Mouse (Mus musculus): ENCODE data around the gene Ddrgk1. TPM values are rescaled to one million over a fixed set of nuclear protein-coding genes. Genes with fewer than 3 reads are reported as not detected.

Gene Ddrgk1
- polyA plus RNA-seq, 1 experiment from 2014 or later = 79.4 TPM

DNA sequence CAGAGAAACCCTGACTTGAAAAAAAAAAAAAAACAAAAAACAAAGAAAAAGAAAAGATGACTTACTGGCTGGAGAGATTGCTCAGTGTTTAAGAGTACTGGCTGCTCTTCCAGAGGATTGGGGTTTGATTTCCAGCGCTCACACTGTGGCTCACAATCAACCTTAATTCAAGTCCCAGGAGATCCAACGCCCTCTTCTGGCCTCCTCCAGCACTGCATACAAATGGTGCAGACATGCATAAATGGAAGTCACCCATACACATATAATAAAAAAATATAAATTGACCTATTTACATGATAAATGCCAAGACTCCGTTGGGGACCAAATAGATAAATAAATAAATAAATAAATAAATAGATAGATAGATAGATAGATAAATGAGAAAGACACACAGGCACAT lies 36.0 kb downstream of the Ddrgk1 start:
- Histone ChIP-seq H3K27me3 (ENCODE audit: insufficient read depth, low read length) (no peaks in the 10 kb centered on the region), H3K27ac (ENCODE audit: low read length) (no peak overlapping the region), H3K4me3 (ENCODE audit: low read length) (no peak overlapping the region; the same call in 1 of the 2 replicates), H3K36me3 (ENCODE audit: insufficient read depth, low read length) (peaks cover 17% of the 10 kb centered on the region), H3K4me2 (replicated peaks; ENCODE audit: low read depth, low read length) (peak overlapping the region; percentile 88), H3K9me3 (ENCODE audit: low read length) (no peaks in the 10 kb centered on the region), H3K4me1 (ENCODE audit: insufficient read depth, low read length) (peaks cover 11% of the 10 kb centered on the region), H3K9ac (replicated peaks; ENCODE audit: low read length) (no peak overlapping the region)
- WGBS = 64% methylated on average over 3 of the region's 3 CpGs
- ATAC-seq (ENCODE audit: low FRiP score, low TSS enrichment) = no peak

- no peak for ATAC-seq (ENCODE audit: low FRiP score, low TSS enrichment)
Measured at GRCm38 (mm10) chr2:130618972-130619371, 45.5 kb downstream of the Ddrgk1 start.

DNA sequence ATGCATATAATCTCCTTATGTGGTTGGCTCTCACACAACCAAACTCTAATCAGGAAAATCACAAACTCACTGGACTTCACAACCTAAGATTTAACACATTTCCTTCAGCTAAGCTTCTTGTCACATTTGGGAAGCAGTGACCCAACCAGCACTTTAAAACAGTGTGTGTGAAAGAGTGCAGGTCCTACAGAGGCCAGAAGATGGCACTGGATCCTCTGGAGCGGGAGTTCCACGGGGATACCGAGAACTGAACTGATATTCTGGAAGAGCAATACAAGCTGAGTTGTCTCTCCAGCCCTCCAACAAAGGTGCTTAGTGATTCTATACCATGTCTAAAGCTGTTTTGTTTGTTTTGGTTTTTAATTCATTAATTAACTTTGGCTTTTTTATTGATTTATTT lies 51.4 kb downstream of the Ddrgk1 start:
- Histone ChIP-seq H3K9ac (replicated peaks; ENCODE audit: low read length) (no peak overlapping the region), H3K4me3 (ENCODE audit: low read length) (no peak overlapping the region), H3K36me3 (ENCODE audit: insufficient read depth, low read length) (peaks cover 26% of the 10 kb centered on the region), H3K9me3 (ENCODE audit: low read length) (no peaks in the 10 kb centered on the region), H3K4me2 (replicated peaks; ENCODE audit: low read depth, low read length) (no peak overlapping the region), H3K27ac (ENCODE audit: low read length) (no peak overlapping the region), H3K4me1 (ENCODE audit: insufficient read depth, low read length) (no peaks in the 10 kb centered on the region), H3K27me3 (ENCODE audit: insufficient read depth, low read length) (no peaks in the 10 kb centered on the region)
- no peak for ATAC-seq (ENCODE audit: low FRiP score, low TSS enrichment)
- 71% methylated on average over 3 of the region's 3 CpGs for WGBS

More at GRCm38 (mm10) chr2:130618972-130619371, 45.5 kb downstream of the Ddrgk1 start:
- Histone ChIP-seq H3K27ac (ENCODE audit: low read length) (no peak overlapping the region), H3K27me3 (ENCODE audit: insufficient read depth, low read length) (no peaks in the 10 kb centered on the region), H3K36me3 (ENCODE audit: insufficient read depth, low read length) (peaks cover 34% of the 10 kb centered on the region), H3K4me1 (ENCODE audit: insufficient read depth, low read length) (no peaks in the 10 kb centered on the region), H3K9me3 (ENCODE audit: low read length) (no peaks in the 10 kb centered on the region), H3K9ac (replicated peaks; ENCODE audit: low read length) (no peak overlapping the region), H3K4me3 (ENCODE audit: low read length) (no peak overlapping the region), H3K4me2 (replicated peaks; ENCODE audit: low read depth, low read length) (no peak overlapping the region)
- WGBS = 91% methylated on average over 7 of the region's 7 CpGs

Other genes starting within 250 kb of the Ddrgk1 start
- 109 and 115 TPM in 2 replicates for gene Vps16, start 240.3 kb downstream of the Ddrgk1 start, polyA plus RNA-seq (2015; fragmentation: Nextera tagmentation; extraction: Ambion mirVana)
- gene Pced1a, start 240.0 kb downstream of the Ddrgk1 start, polyA plus RNA-seq (2015; fragmentation: Nextera tagmentation; extraction: Ambion mirVana) = 20.1 and 21.7 TPM in 2 replicates
- gene Ptpra, start 214.4 kb downstream of the Ddrgk1 start, polyA plus RNA-seq (2015; fragmentation: Nextera tagmentation; extraction: Ambion mirVana) = 91.6 and 92.0 TPM in 2 replicates
- gene Mrps26, start 100.9 kb downstream of the Ddrgk1 start, polyA plus RNA-seq (2015; fragmentation: Nextera tagmentation; extraction: Ambion mirVana) = 98.5 and 104 TPM in 2 replicates
- gene Oxt, start 88.5 kb downstream of the Ddrgk1 start, polyA plus RNA-seq (2015; fragmentation: Nextera tagmentation; extraction: Ambion mirVana) = 0.32 TPM in 1 of 2 replicates, not detected in the other
- gene Avp, start 82.1 kb downstream of the Ddrgk1 start, polyA plus RNA-seq (2015; fragmentation: Nextera tagmentation; extraction: Ambion mirVana) = not detected in 2 replicates
- 16.4 and 19.8 TPM in 2 replicates for gene Fastkd5, start 34.6 kb downstream of the Ddrgk1 start, polyA plus RNA-seq (2015; fragmentation: Nextera tagmentation; extraction: Ambion mirVana)
- 14.3 and 16.0 TPM in 2 replicates for gene Ubox5, start 34.6 kb downstream of the Ddrgk1 start, polyA plus RNA-seq (2015; fragmentation: Nextera tagmentation; extraction: Ambion mirVana)
- 15.7 and 17.7 TPM in 2 replicates for gene Lzts3, start 21.9 kb downstream of the Ddrgk1 start, polyA plus RNA-seq (2015; fragmentation: Nextera tagmentation; extraction: Ambion mirVana)
- 108 and 116 TPM in 2 replicates for gene Itpa, start 3.0 kb upstream of the Ddrgk1 start, polyA plus RNA-seq (2015; fragmentation: Nextera tagmentation; extraction: Ambion mirVana)
- gene Slc4a11, start 32.9 kb upstream of the Ddrgk1 start, polyA plus RNA-seq (2015; fragmentation: Nextera tagmentation; extraction: Ambion mirVana) = 2.4 and 2.9 TPM in 2 replicates
- 35.8 and 42.0 TPM in 2 replicates for gene 4930402H24Rik, start 241.7 kb upstream of the Ddrgk1 start, polyA plus RNA-seq (2015; fragmentation: Nextera tagmentation; extraction: Ambion mirVana)
- 6.3 and 7.6 TPM in 2 replicates for gene Atrn, start 241.8 kb upstream of the Ddrgk1 start, polyA plus RNA-seq (2015; fragmentation: Nextera tagmentation; extraction: Ambion mirVana)